Mouse (Mus musculus): ENCODE measurements around the gene Zfp846.

DNA sequence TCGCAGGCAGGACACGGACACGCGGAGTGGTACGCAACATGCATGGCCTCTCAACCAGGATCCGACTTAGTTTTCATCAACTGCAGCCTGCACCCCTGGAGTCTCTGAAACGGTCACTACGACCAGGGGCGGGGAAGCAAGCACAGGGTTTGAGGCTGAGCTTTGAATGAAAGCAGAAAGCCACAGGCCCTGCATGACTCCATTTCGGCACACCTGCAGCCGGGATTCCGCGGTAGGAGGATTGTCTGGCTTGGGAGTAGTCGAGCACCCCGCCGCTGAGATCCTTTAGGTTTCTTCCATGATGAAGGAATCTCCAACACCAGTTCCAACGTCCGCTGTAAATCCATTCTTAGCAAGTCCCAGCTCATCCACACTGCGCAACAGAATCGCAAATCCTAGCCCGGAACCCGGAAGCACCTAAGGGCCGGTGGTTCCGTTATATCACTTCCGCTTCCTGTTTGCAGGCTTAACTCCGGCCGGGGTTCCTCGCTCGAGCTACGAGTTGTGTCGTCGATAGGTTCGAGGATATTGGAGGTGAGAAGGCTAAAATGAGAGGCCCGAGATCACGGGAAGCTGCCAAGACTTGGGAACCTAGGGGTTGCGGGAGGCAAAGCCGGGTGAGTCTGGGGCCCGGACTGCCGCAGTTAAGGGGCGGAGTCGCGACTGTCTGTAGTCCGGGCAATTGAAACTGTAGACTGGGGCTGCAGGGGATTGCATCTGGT is 63.4 kb downstream of the Zfp846 start, which contains the start of gene Fbxl12:
- no peak for TF ChIP-seq CTCF (IDR thresholded peaks at IDR 0.05; ENCODE audit: low read depth)
- TF ChIP-seq EP300 (IDR thresholded peaks at IDR 0.05; ENCODE audit: low read depth), result no peak

Measured in liver, embryonic 14.5 days (tissue).